Mouse (Mus musculus): ENCODE data around the gene Zfp768.
"Not testable (repeated sequence)": the region's sequence is repeated elsewhere in the genome, so short reads cannot be mapped to it uniquely, and the experiment has no call there.

Gene Zfp768

GRCm38 (mm10) chr7:127357871-127358270 is 12.5 kb upstream of the Zfp768 start:
- DNase-seq (ENCODE audit: low spot score in 2 of 2) = no peak

GRCm38 (mm10) chr7:127355796-127356195 is 10.4 kb upstream of the Zfp768 start:
- DNase-seq (ENCODE audit: low spot score in 2 of 2) = no peak

GRCm38 (mm10) chr7:127351230-127352004 is 6.0 kb upstream of the Zfp768 start:
- DNase-seq (ENCODE audit: low spot score in 2 of 2) = no peak

- peak; percentile 56 to 64 for DNase-seq (ENCODE audit: low spot score in 2 of 2)
Measured at GRCm38 (mm10) chr7:127346676-127347075, 1.3 kb upstream of the Zfp768 start.

GRCm38 (mm10) chr7:127345092-127345491 is 297 bp downstream of the Zfp768 start:
- no peak for DNase-seq (ENCODE audit: low spot score in 2 of 2)

- DNase-seq (ENCODE audit: low spot score in 2 of 2) = no peak
Measured at GRCm38 (mm10) chr7:127344371-127344770, 1.0 kb downstream of the Zfp768 start.

GRCm38 (mm10) chr7:127343351-127344019 is 1.9 kb downstream of the Zfp768 start:
- DNase-seq (ENCODE audit: low spot score in 2 of 2) = no peak

- DNase-seq (ENCODE audit: low spot score in 2 of 2) = no peak
Measured at GRCm38 (mm10) chr7:127342888-127343287, 2.5 kb downstream of the Zfp768 start.

GRCm38 (mm10) chr7:127342332-127342731 is 3.1 kb downstream of the Zfp768 start:
- no peak for DNase-seq (ENCODE audit: low spot score in 2 of 2)

- DNase-seq (ENCODE audit: low spot score in 2 of 2) = not testable (repeated sequence)
Measured at GRCm38 (mm10) chr7:127341861-127342260, 3.5 kb downstream of the Zfp768 start.

GRCm38 (mm10) chr7:127341356-127341755 is 4.0 kb downstream of the Zfp768 start:
- no peak for DNase-seq (ENCODE audit: low spot score in 2 of 2)

GRCm38 (mm10) chr7:127337636-127338035 is 7.8 kb downstream of the Zfp768 start:
- no peak for DNase-seq (ENCODE audit: low spot score in 2 of 2)

- no peak for DNase-seq (ENCODE audit: low spot score in 2 of 2)
Measured at GRCm38 (mm10) chr7:127335604-127336003, 9.8 kb downstream of the Zfp768 start.

- DNase-seq (ENCODE audit: low spot score in 2 of 2) = no peak
Measured at GRCm38 (mm10) chr7:127333240-127333639, 12.1 kb downstream of the Zfp768 start.

- peak in 1 of 2 experiments; percentile 43 for DNase-seq (ENCODE audit: low spot score in 2 of 2)
Measured at GRCm38 (mm10) chr7:127326685-127327084, 18.7 kb downstream of the Zfp768 start.

- DNase-seq (ENCODE audit: low spot score in 2 of 2) = no peak
Measured at GRCm38 (mm10) chr7:127325550-127325949, 19.8 kb downstream of the Zfp768 start.

- DNase-seq (ENCODE audit: low spot score in 2 of 2) = no peak
Measured at GRCm38 (mm10) chr7:127324944-127325343, 20.4 kb downstream of the Zfp768 start.

GRCm38 (mm10) chr7:127322085-127322484 is 23.3 kb downstream of the Zfp768 start:
- DNase-seq (ENCODE audit: low spot score in 2 of 2) = no peak

GRCm38 (mm10) chr7:127321106-127321505 is 24.3 kb downstream of the Zfp768 start:
- no peak for DNase-seq (ENCODE audit: low spot score in 2 of 2)

GRCm38 (mm10) chr7:127313912-127314311 is 31.5 kb downstream of the Zfp768 start:
- DNase-seq (ENCODE audit: low spot score in 2 of 2) = no peak

GRCm38 (mm10) chr7:127309951-127310350 is 35.4 kb downstream of the Zfp768 start:
- DNase-seq (ENCODE audit: low spot score in 2 of 2) = no peak

GRCm38 (mm10) chr7:127308887-127309286 is 36.5 kb downstream of the Zfp768 start:
- DNase-seq (ENCODE audit: low spot score in 2 of 2) = peak; percentile 23 to 28

- no peak for DNase-seq (ENCODE audit: low spot score in 2 of 2)
Measured at GRCm38 (mm10) chr7:127308431-127308830, 37.0 kb downstream of the Zfp768 start.

Measured in urinary bladder, postnatal 36 days (tissue).